Mouse (Mus musculus) embryonic stem cell, embryonic (primary cell): Measurements from ENCODE around the gene Ptgfrn.

ENCODE experiments used
- CTCF ChIA-PET, 4 experiments: fragments of 300-600 bp in 2 of 4; fragments of 350-600 bp in 2 of 4; sonication (Branson Sonifier 250); formaldehyde crosslinking; loops; one replicate each; lab custom pipeline; 2022; ENCODE audit warnings: inconsistent platforms in 2 of 4; lab: Charles Lee
- POLR2A ChIA-PET, 4 experiments: fragments of 300-600 bp in 2 of 4; fragments of 350-600 bp in 2 of 4; sonication (Branson Sonifier 250); formaldehyde crosslinking; loops; one replicate each; lab custom pipeline; 2022; ENCODE audit warnings: antibody characterized with exemption in 4 of 4, inconsistent platforms in 1 of 4; lab: Charles Lee

Ptgfrn gene

GRCm38 (mm10) chr3:101110043-101110837, at the start of gene Ptgfrn:
Ptgfrn (minus strand) TSS chr3:101110278.
- CTCF ChIA-PET = no interaction called here
- POLR2A ChIA-PET = interaction anchor here in 2 of 4 experiments (0.6 to 3.0 kb wide), 11 partner anchors 13 to 58 kb away, joined by 3 to 9 read pairs (median 3); no protein-coding TSS in a partner anchor

DNA sequence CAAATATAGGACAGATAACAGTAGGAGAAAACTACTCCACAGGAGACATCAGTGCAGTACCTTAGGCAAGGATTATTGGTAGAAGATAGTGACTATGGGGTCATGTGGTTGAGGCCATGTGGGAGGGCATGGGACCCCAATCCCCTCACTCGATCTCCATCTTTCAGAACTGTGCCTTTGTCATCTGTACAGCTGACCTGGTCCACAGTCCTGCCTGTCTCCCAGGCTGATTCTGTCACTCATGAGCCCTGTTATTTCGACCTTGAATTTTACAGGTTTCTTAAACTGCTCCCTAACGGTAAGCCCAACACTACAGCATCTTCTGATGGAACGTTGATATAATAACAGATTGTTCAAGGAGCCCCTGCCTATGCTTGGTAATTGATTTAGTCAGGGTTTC, 49.6 kb upstream of the Ptgfrn start:
- POLR2A ChIA-PET = interaction anchor here in 1 of 4 experiments (0.6 to 1.3 kb wide), 2 partner anchors 49 to 57 kb away, joined by 3 to 8 read pairs; no protein-coding TSS in a partner anchor

DNA sequence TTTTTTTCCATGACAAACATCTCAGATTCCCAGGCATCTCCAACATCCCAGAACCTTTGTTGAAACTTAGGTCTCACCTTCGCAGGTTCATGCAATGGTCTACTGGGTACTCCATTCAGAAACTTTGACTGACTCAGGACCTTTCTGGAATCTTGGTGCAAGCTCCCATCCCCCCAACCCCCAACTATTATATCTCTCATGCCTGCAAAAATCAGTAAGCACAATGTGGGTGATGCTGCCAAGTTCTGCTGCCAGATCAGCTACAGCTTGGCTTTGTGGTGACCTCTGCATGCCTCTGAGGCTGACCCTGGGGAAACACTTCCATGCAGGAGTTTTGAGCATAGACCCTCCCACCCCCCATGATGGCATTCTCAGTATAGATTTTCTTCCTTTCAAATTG, 44.0 kb upstream of the Ptgfrn start:
- ChIA-PET CTCF (interaction anchor here in 3 of 4 experiments (0.6 kb wide), 4 partner anchors 36 to 376 kb away, joined by 3 to 7 read pairs (median 3); no protein-coding TSS in a partner anchor), POLR2A (interaction anchor here (0.7 to 3.3 kb wide), 13 partner anchors 8 to 112 kb away, joined by 3 to 25 read pairs (median 4); no protein-coding TSS in a partner anchor)

More for the DNA sequence above, 49.6 kb upstream of the Ptgfrn start:
- CTCF ChIA-PET = no interaction called here

DNA sequence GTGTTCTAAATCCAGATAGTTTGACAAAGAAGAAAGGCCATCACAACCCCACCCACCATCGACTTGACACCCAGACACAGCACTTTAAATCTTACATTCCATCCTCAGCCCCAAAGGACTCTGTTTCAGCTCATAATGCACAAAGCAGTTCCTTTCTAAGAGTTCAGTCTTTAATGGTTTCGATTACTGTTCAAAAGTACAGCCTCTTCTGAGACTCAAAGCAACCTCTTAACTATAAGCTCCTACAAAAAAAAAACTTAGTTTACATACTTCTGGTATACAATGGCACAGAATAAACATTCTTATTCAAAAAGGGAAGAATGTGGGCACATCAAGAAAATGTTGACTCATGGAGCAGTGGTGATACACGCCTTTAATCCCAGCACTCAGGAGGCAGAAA, 43.3 kb upstream of the Ptgfrn start:
- CTCF ChIA-PET = interaction anchor here in 3 of 4 experiments (0.6 to 1.1 kb wide), 5 partner anchors 11 to 375 kb away, joined by 3 to 7 read pairs (median 3); no protein-coding TSS in a partner anchor

GRCm38 (mm10) chr3:101146126-101146772, 36.2 kb upstream of the Ptgfrn start:
- POLR2A ChIA-PET = interaction anchor here in 3 of 4 experiments (0.7 to 1.0 kb wide), 3 partner anchors 11 to 690 kb away, joined by 3 to 6 read pairs (median 5); no protein-coding TSS in a partner anchor
- CTCF ChIA-PET = interaction anchor here in 2 of 4 experiments (0.6 to 0.7 kb wide), 2 partner anchors 16 to 73 kb away, joined by 3 to 4 read pairs; no protein-coding TSS in a partner anchor

More for the DNA sequence above, 43.3 kb upstream of the Ptgfrn start:
- POLR2A ChIA-PET = interaction anchor here (0.7 to 3.3 kb wide), 16 partner anchors 8 to 111 kb away, joined by 3 to 25 read pairs (median 4); no protein-coding TSS in a partner anchor

- POLR2A ChIA-PET = interaction anchor here in 3 of 4 experiments (0.7 to 1.0 kb wide), 3 partner anchors 10 to 691 kb away, joined by 3 to 6 read pairs (median 5); no protein-coding TSS in a partner anchor
- CTCF ChIA-PET = interaction anchor here in 1 of 4 experiments (0.6 kb wide), 1 partner anchor 16 kb away, joined by 3 read pairs; no protein-coding TSS in a partner anchor
Measured at GRCm38 (mm10) chr3:101145292-101146046, 35.4 kb upstream of the Ptgfrn start.

GRCm38 (mm10) chr3:101144366-101144948, 34.4 kb upstream of the Ptgfrn start:
- ChIA-PET CTCF (no interaction called here), POLR2A (interaction anchor here in 2 of 4 experiments (0.5 to 1.4 kb wide), 5 partner anchors 8 to 45 kb away, joined by 3 to 7 read pairs (median 3); no protein-coding TSS in a partner anchor)

DNA sequence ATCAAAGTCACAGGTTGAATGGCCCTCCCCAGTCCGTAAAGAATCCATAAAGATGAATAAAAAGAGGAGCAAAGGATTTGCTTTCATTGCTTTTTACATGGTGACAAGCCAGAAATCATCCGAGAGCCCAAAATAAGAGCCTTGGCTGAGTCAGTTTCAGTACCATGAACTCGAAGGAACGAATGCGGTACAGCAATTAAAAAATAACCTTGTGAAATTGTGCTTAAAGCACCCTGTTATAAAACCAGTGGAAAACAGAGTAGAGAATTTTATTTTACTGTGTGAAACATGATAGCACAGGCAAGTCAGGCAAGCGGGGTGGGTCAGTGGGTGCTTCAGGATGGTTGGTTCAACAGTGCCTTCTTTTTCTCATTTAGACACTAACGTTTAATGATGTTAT, 33.4 kb upstream of the Ptgfrn start:
- ChIA-PET POLR2A (interaction anchor here in 1 of 4 experiments (1.4 kb wide), 1 partner anchor 9 kb away, joined by 4 read pairs; no protein-coding TSS in a partner anchor), CTCF (no interaction called here)

DNA sequence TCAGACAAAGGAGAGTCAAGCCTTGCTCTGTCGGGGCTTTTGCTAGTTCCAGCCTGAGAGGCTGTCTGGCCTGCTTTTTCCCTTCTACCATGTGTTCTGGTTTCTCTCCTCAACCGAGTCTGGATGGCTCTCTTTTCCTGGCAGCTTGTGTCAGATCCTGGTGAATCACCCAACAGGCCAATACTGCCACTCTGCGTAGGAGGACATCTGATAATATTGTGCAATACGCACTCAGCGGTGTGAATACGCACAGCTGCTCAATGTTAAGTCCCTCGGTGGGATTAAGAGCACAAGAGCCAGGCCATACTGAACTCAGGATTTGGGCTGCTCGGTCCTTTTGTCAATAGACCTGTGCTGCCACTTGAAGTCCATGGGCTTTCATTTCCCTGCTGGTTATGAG, 31.8 kb upstream of the Ptgfrn start:
- ChIA-PET CTCF (no interaction called here), POLR2A (interaction anchor here in 1 of 4 experiments (0.6 kb wide), 1 partner anchor 9 kb away, joined by 3 read pairs; no protein-coding TSS in a partner anchor)

- ChIA-PET CTCF (no interaction called here), POLR2A (interaction anchor here in 2 of 4 experiments (0.6 to 1.8 kb wide), 3 partner anchors 12 to 119 kb away, joined by 3 to 6 read pairs (median 4); no protein-coding TSS in a partner anchor)
Measured at GRCm38 (mm10) chr3:101139958-101140357, 29.9 kb upstream of the Ptgfrn start.

- ChIA-PET CTCF (interaction anchor here in 1 of 4 experiments (0.6 kb wide), 1 partner anchor 191 kb away, joined by 3 read pairs; no protein-coding TSS in a partner anchor), POLR2A (no interaction called here)
Measured at GRCm38 (mm10) chr3:101136483-101136882, 26.4 kb upstream of the Ptgfrn start.

GRCm38 (mm10) chr3:101134861-101135260, 24.8 kb upstream of the Ptgfrn start:
- ChIA-PET CTCF (no interaction called here), POLR2A (interaction anchor here in 2 of 4 experiments (1.0 to 1.4 kb wide), 4 partner anchors 11 to 213 kb away, joined by 3 to 5 read pairs (median 4); partner anchors contain the start of gene Trim45 (in 1 of the 2))

GRCm38 (mm10) chr3:101132981-101133380, 22.9 kb upstream of the Ptgfrn start:
- CTCF ChIA-PET = no interaction called here
- POLR2A ChIA-PET = interaction anchor here in 1 of 4 experiments (0.6 to 1.2 kb wide), 2 partner anchors 11 to 163 kb away, joined by 3 read pairs; partner anchors contain the start of gene Ttf2

DNA sequence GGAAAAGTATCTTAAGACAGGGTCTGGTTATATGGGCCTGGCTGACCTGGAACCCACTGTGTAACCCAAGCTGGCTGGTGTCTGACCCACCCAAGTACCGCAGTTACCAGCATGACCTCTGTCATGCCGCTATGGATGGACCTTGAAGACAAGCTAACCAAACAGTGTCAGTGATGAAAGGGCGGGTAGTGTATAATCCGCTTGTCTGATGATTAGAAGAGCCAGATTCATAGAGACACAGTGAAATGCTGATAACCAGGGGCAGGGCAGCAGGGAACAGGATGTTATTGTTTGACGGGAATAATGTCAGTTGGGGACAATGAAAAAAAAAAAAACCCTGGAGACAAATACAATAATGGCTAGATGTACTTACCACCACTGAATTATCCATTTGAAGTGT, 21.7 kb upstream of the Ptgfrn start:
- CTCF ChIA-PET = no interaction called here
- POLR2A ChIA-PET = interaction anchor here in 3 of 4 experiments (0.5 to 1.3 kb wide), 6 partner anchors 13 to 437 kb away, joined by 3 to 6 read pairs (median 3); no protein-coding TSS in a partner anchor

GRCm38 (mm10) chr3:101130526-101130925, 20.4 kb upstream of the Ptgfrn start:
- ChIA-PET CTCF (interaction anchor here in 1 of 4 experiments (0.7 kb wide), 1 partner anchor 709 kb away, joined by 4 read pairs; no protein-coding TSS in a partner anchor), POLR2A (interaction anchor here in 3 of 4 experiments (0.6 to 1.9 kb wide), 18 partner anchors 14 to 896 kb away, joined by 3 to 12 read pairs (median 4); no protein-coding TSS in a partner anchor)

DNA sequence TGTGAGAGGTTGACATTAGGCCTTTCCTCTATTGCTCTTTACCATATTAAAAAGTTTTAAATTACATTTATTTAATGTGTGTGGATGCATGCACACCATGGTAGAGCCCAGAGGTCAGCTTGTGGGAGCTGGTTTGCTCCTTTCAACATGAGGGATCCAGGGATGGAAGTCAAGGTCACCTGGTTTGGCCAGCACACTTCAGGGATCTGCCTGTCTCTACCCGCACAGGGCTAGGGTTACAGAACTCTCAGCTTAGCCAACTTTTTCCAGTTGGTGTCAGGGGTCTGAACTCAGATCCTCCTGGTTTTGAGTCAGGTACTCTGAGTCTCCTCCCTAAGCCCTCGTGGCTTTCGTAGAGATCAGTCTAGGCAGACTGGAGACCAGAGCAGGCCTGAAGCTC, 19.5 kb upstream of the Ptgfrn start:
- CTCF ChIA-PET = interaction anchor here in 1 of 4 experiments (0.7 kb wide), 1 partner anchor 709 kb away, joined by 4 read pairs; no protein-coding TSS in a partner anchor
- POLR2A ChIA-PET = interaction anchor here in 3 of 4 experiments (0.6 to 1.9 kb wide), 17 partner anchors 13 to 897 kb away, joined by 3 to 12 read pairs (median 4); partner anchors contain the start of gene Ptgfrn (in 1 of the 3)
